23 mouse cellular contexts compared by ENCODE assay signal in genomic region chr5:134076175-134076574, GRCm38 (mm10).
"Had no signal": no experiment of that assay in that cellular context is flagged by ENCODE, and none has a peak within 500 bp of the region (broad histone marks: within the 10 kb centered on the region; RNA-seq: fewer than 3 reads in every experiment).

No protein-coding gene starts in this region.

- ATAC-seq: intestine, embryonic 16.5 days; liver, embryonic 12.5 days; lung, postnatal 0 days; midbrain, embryonic 13.5 days; midbrain, embryonic 16.5 days had no signal

- H3K27ac ChIP-seq: limb, embryonic 10.5 days; limb, embryonic 13.5 days; liver, embryonic 12.5 days; liver, embryonic 15.5 days; macrophage; midbrain, embryonic 10.5 days; midbrain, embryonic 13.5 days; neural tube, embryonic 13.5 days had no signal

- DNase-seq: kidney, adult 18-20 months; kidney, adult 9 months; kidney, postnatal 14 days; kidney, postnatal 4 days; liver; lung, adult 18-20 months; retina, postnatal 1 day; right cerebral cortex, postnatal 25 days; spleen, adult 18-20 months; thymus, postnatal 25 days had no signal

- H3K36me3 ChIP-seq: limb, embryonic 10.5 days; limb, embryonic 13.5 days; liver, embryonic 12.5 days; liver, embryonic 15.5 days; midbrain, embryonic 10.5 days; midbrain, embryonic 13.5 days; neural tube, embryonic 13.5 days had no signal

- H3K4me3 ChIP-seq: limb, embryonic 10.5 days; limb, embryonic 13.5 days; liver, embryonic 12.5 days; liver, embryonic 15.5 days; megakaryocyte, embryonic 14.5 days; midbrain, embryonic 10.5 days; midbrain, embryonic 13.5 days; myocyte; neural tube, embryonic 13.5 days had no signal

- H3K4me2 ChIP-seq: limb, embryonic 13.5 days; liver, embryonic 12.5 days; liver, embryonic 15.5 days; midbrain, embryonic 13.5 days; neural tube, embryonic 13.5 days had no signal

- H3K9me3 ChIP-seq: midbrain, embryonic 13.5 days; neural tube, embryonic 13.5 days had no signal

- H3K9ac ChIP-seq: limb, embryonic 13.5 days; liver, embryonic 12.5 days; liver, embryonic 15.5 days; midbrain, embryonic 13.5 days; neural tube, embryonic 13.5 days had no signal

- H3K4me1 ChIP-seq: liver, embryonic 15.5 days; megakaryocyte, embryonic 14.5 days had no signal

- H3K27me3 ChIP-seq: liver, embryonic 12.5 days; liver, embryonic 15.5 days; megakaryocyte, embryonic 14.5 days; midbrain, embryonic 13.5 days; neural tube, embryonic 13.5 days had no signal
